Mouse (Mus musculus) adrenal gland, postnatal 36 days (tissue): ENCODE measurements around the gene Ccdc90b. TPM values are rescaled to one million over a fixed set of nuclear protein-coding genes. Genes with fewer than 3 reads are reported as not detected.
A peak's percentile ranks its signal among the peaks of the same experiment; 100 is the strongest.

ENCODE experiments used
- DNase-seq, 2 experiments: peaks; one replicate each; pipeline ENCODE4 v3.0.0; 2021; ENCODE audit warnings: mixed read lengths in 1 of 2
- long read RNA-seq, 2 experiments: library from polyadenylated mRNA; stranded (forward); transcript quantifications; one replicate each; pipeline ENCODE4 v2.0.0; 2021; ENCODE audit warnings: borderline sequencing depth in 2 of 2
- total RNA-seq, 2 experiments: library from RNA; stranded (reverse); gene quantifications; 2 replicates each; pipeline ENCODE4 v1.2.3; 2021

Gene Ccdc90b
- total RNA-seq, result 10 to 100 TPM; 45.6 to 54.6 TPM
- long read RNA-seq, experiment 1, transcript Ccdc90b-201 (9 exons, 1,596 nt), result major isoform, 56 of 67 reads
- long read RNA-seq, experiment 1, partial matches to known transcripts, result 6 of 67 reads
- long read RNA-seq, experiment 1, other reads (novel, unspliced or antisense), result 3 of 67 reads
- long read RNA-seq, experiment 2, transcript Ccdc90b-201 (9 exons, 1,596 nt), result major isoform, 26 of 27 reads
- long read RNA-seq, experiment 2, partial matches to known transcripts, result 0 of 27 reads
- long read RNA-seq, experiment 2, other reads (novel, unspliced or antisense), result 1 of 27 reads

- DNase-seq, result peak; percentile 87 to 88
Observed at GRCm38 (mm10) chr7:92560986-92561876, at the start of gene Ccdc90b. TSS of gene Ccdc90b (plus strand) at chr7:92561149.

GRCm38 (mm10) chr7:92520397-92520796 is 40.6 kb upstream of the Ccdc90b start:
- no peak for DNase-seq

- peak; percentile 52 to 70 for DNase-seq
Observed at GRCm38 (mm10) chr7:92520820-92521219, 40.1 kb upstream of the Ccdc90b start.

GRCm38 (mm10) chr7:92529245-92529644 is 31.7 kb upstream of the Ccdc90b start:
- no peak for DNase-seq

GRCm38 (mm10) chr7:92532351-92533036 is 28.5 kb upstream of the Ccdc90b start:
- no peak for DNase-seq

- DNase-seq, result no peak
Observed at GRCm38 (mm10) chr7:92546763-92547162, 14.2 kb upstream of the Ccdc90b start.

GRCm38 (mm10) chr7:92550248-92550989 is 10.5 kb upstream of the Ccdc90b start:
- no peak for DNase-seq

GRCm38 (mm10) chr7:92550990-92551392 is 10.0 kb upstream of the Ccdc90b start:
- peak in 1 of 2 experiments; percentile 34 for DNase-seq

GRCm38 (mm10) chr7:92558744-92559143 is 2.2 kb upstream of the Ccdc90b start:
- DNase-seq, result no peak

- no peak for DNase-seq
Observed at GRCm38 (mm10) chr7:92566775-92567174, 5.8 kb downstream of the Ccdc90b start.

GRCm38 (mm10) chr7:92580491-92581207 is 19.7 kb downstream of the Ccdc90b start:
- DNase-seq, result no peak

- DNase-seq, result no peak
Observed at GRCm38 (mm10) chr7:92583567-92583966, 22.6 kb downstream of the Ccdc90b start.

- no peak for DNase-seq
Observed at GRCm38 (mm10) chr7:92589986-92590385, 29.0 kb downstream of the Ccdc90b start.

- DNase-seq, result no peak
Observed at GRCm38 (mm10) chr7:92590842-92591241, 29.9 kb downstream of the Ccdc90b start.

- DNase-seq, result peak; percentile 56 to 61
Observed at GRCm38 (mm10) chr7:92604961-92605360, 44.0 kb downstream of the Ccdc90b start.

- DNase-seq, result no peak
Observed at GRCm38 (mm10) chr7:92610830-92611229, 49.9 kb downstream of the Ccdc90b start.

GRCm38 (mm10) chr7:92624488-92624887 is 63.5 kb downstream of the Ccdc90b start:
- no peak for DNase-seq

GRCm38 (mm10) chr7:92630167-92630566 is 69.2 kb downstream of the Ccdc90b start:
- peak in 1 of 2 experiments; percentile 26 for DNase-seq
